Mouse (Mus musculus): ENCODE data around the gene Ttll13.
A peak's percentile ranks its signal among the peaks of the same experiment; 100 is the strongest.

Ttll13 gene

DNA sequence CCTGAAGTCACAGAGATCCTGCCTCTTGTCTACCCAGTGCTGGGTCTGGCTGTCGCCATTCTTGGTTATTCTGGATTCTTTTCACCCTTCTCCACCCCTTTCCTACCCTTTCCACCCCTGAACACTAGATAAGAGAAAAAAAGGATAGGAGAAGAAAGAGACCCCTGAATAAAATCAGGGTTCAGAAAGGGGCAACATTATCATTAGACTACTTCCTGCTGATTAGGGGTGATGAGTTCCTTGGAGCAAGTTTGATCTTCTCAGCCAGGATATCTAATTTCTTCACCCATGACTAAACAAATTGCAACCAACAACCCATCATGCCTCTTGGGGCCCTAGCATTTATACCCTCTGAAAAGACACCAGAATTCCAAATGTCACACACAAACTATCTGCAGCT, 21.6 kb downstream of the Ttll13 start:
- no peak for DNase-seq (ENCODE audit: low read depth, low spot score)

- peak; percentile 98 for DNase-seq (ENCODE audit: low read depth, low spot score)
Observed at GRCm38 (mm10) chr7:80268897-80269750, 22.9 kb downstream of the Ttll13 start, which contains the start of gene Vps33b. Gene Vps33b (plus strand): TSS chr7:80269649.

GRCm38 (mm10) chr7:80269751-80270255, 23.6 kb downstream of the Ttll13 start:
- no peak for DNase-seq (ENCODE audit: low read depth, low spot score)

DNA sequence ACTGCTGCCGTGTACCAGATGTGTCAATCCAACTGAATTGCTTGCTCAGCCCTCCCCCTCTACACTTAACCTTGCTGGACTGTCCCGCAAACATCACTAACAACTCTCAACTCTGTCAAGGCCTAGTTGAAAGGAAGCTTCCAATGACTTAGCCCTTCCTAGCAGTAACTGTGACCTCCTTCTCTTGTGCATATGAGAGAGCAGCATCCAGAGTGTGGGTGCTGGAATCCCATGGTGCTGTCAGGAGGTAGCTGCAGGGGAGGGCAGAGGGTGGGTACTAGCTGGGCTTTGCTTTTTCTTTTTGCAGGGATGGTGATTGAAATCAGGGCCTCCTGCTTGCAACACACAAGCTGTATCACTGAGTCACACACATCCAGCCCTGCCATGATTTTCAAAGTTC, 27.3 kb downstream of the Ttll13 start:
- DNase-seq (ENCODE audit: low read depth, low spot score), result no peak

DNA sequence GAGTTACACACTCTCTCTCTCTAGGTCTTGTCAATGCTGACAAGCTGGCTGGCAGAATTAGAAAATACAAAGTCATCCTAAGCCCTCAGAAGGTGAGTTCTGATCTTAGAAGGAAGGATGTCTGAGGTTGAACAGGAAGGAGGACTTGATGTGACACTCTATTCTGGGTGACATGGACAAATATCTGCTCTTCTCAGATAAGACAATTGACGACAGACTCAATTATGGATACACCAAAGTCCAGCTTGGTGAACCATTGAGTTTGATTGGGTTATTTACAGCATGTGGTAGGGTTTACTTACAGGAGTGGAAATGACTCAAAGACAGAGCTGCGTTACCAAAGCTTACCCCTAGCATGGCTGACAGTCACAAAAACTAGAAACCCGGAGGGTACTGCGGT, 30.2 kb downstream of the Ttll13 start:
- no peak for DNase-seq (ENCODE audit: low read depth, low spot score)

- DNase-seq (ENCODE audit: low read depth, low spot score), result no peak
Observed at GRCm38 (mm10) chr7:80280032-80280431, 33.9 kb downstream of the Ttll13 start.

DNA sequence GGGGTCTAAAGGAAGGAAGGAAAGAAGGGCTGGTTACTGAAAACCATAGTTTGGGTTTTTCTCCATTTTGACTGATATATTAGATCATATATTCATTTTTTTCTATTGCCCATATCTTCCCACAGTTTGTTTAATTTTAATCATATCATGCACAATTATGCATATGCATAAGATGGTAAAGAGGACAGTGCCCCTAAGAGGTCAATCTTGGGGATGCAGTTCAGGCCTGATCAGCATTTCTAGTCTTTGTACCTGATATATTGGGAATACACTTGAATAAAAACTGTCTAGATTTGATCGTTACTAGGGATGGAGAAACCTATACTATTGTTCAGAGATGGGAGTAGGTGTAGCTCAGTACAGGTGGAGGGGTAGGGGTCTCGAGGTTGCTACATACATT, 34.8 kb downstream of the Ttll13 start:
- no peak for DNase-seq (ENCODE audit: low read depth, low spot score)

DNA sequence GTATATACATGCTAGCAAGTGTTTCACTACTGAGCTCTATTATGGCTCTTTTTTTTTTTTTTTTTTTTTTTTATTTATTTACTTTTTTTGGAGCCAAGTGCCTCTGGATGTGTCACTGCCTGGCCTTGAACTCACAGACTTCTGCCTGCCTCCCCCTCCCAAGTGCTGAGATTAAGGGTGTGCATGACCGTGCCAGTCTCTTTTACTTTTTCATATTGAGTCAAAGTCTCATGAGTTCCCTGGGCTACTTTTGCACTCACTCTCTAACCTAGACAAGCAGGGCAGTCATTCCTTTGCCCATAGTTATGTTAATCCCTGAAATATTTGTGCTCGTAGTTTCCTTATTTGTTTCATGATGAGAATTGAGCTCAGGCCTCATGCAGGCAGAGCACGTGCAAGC, 35.5 kb downstream of the Ttll13 start:
- no peak for DNase-seq (ENCODE audit: low read depth, low spot score)

DNA sequence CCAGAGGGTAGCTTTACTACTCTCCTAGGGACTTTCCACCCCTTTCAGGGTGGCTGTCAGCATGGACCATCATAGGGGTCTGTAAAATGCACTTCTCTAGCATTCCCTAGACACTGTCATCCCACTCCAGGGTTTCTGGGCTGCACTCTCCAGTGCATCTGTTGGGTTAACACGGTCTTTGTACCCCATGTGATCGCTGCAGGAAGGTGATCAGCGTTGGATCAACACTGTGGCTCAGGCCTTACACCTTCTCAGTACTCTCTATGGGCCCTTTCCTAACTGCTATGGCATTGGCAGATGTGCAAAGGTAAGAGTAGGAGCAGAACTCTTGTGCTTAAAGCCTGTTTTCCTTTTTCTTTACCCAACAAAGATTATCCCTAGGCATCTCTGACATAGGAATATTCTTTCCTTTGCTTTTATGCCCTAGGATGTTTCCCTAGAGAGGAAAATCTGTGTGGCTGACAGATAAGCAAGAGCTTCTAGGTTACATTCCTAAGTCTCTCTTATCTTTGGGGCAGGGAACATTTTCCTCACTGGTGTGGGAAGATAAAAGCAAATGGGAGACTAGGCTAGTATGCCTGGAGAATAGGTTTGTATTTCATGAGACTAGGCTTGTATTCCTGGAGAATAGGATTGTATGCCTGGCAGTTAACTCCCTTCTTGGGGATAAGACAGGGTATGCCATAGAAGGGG, 37.2 kb downstream of the Ttll13 start:
- no peak for DNase-seq (ENCODE audit: low read depth, low spot score)

GRCm38 (mm10) chr7:80284391-80284790, 38.2 kb downstream of the Ttll13 start:
- DNase-seq (ENCODE audit: low read depth, low spot score), result no peak

DNA sequence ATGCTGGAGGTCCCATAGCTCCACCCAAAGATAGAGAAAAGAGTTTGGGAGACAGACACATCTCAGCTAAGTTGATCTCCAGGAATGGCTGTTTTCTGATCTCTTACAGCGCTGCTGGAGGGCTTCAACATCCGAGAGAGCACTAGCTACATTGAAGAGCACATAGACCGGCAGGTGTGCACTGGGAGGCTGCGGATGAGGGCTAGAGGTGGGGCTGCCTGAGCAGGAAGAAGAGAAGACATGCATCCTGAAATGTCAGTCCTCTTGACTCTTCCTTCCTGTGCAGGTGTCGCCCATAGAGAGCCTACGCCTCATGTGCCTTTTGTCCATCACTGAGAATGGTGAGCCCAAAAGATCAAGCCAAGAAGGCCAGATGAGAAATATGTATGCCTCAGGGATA, 39.5 kb downstream of the Ttll13 start:
- DNase-seq (ENCODE audit: low read depth, low spot score), result no peak

- no peak for DNase-seq (ENCODE audit: low read depth, low spot score)
Observed at GRCm38 (mm10) chr7:80287736-80288135, 41.6 kb downstream of the Ttll13 start.

DNA sequence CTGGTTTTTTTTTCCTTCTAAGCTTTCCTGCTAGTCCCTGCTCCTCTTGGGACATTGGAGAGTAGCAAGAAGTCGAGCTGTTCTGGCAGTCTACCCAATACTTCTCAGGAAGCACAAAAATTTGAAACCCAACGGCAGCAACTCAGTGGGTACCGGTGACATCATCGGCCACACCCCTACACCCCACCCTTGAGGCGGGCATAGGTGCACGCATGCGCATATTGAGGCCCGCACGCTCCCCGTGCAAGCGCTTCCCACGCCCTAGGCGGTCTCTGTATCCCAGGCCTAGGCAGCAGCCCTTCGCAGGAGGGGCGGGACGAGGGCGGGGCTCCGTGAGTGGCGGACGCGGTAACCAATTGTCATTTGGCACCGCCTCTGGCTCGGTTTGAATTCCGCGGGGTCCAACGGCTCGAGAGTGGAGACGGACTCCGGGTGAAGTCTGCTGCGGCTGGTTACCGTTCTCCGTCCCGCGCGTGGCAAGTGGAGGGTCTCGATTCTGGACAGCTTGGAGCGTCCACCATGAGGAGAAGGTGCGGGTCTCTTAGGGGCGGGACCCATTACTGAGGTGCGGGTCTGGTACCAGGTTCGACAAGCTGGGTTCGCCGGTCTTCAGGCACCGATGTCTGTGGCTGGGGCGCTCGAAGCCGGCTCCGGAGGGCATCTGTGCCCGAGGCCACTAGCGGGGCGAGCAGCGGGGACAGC, 48.0 kb downstream of the Ttll13 start, which contains the start of gene Prc1:
Prc1 (plus strand) TSS at position 389 of the 702 bp plus-strand sequence.
- DNase-seq (ENCODE audit: low read depth, low spot score), result peak; percentile 97

DNA sequence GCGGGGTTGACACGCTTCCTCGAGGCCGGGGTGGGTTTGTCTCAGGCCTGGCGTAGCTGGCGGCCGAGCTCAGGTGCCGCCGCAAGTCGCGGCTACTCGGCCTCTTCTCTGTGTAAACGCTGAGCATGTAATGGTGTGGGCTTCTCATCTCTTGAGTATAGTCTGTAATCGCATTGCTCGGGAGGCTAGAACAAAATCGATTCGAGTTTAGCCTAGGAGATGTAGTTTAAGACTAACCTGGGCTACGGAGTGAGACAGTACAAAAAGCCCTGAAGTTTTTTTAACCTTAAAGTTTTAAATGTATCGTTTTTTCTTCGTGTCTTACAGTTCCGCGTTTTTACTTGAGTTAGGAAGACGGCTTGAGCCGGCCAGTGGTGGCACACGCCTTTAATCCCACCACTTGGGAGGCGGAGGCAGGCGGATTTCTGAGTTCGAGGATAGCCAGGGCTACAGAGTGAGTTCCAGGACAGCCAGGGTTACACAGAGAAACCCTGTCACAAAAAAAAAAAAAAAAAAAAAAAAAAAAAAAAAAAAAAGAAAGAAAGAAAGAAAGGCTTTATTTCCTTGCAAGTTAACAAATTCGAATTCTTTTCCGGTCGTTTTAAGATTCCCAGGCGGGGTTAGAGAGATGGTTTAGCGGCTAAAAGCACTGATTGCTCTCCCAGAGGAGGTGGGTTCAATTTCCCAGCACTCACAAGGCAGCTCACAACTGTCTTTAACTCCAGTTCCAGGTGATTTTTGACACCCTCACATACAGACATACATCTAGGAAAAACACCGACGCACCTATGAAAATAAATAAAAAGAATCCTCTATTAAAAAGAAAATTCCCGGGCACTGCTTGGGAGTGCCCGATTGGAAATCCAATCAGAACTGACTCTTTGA, 48.8 kb downstream of the Ttll13 start:
- DNase-seq (ENCODE audit: low read depth, low spot score), result peak; percentile 64

GRCm38 (mm10) chr7:80296462-80296861, 50.3 kb downstream of the Ttll13 start:
- no peak for DNase-seq (ENCODE audit: low read depth, low spot score)

GRCm38 (mm10) chr7:80297041-80297440, 50.9 kb downstream of the Ttll13 start:
- no peak for DNase-seq (ENCODE audit: low read depth, low spot score)

DNA sequence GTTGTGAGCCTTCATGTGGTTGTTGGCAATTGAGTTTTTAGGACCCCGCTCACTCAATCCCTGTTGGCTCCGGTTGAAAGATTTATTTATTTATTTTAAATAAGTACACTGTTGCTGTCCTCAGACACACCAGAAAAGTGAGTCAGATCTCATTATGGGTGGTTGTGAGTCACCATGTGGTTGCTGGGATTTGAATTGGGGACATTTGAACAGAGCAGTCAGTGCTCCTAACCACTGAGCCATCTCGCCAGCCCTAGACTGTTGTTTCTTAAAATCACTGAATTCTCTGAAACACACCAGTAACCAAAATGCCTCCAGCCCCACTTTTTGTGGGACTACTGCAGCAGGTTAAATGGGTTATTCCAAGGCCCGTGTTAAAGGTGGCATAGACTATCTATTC, 52.6 kb downstream of the Ttll13 start:
- no peak for DNase-seq (ENCODE audit: low read depth, low spot score)

GRCm38 (mm10) chr7:80299568-80299967, 53.4 kb downstream of the Ttll13 start:
- no peak for DNase-seq (ENCODE audit: low read depth, low spot score)

DNA sequence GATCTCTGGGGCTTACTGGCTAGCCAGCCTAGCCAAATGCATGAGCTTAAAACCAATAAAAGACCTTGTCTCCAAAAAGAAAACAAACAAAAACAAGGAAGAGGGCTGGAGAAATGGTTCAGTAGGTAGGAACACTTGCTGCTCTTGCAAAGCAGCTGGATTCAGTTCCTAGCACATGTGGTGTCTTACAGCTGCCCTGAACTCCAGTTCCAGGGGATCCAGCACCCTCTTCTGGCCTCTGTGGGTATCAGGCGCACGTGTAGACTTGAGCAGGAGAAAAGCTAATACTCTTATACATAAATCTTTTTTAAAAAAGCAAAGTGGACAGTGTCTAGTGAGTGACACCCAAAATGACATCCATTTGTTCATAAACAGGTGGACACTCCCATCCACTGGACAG, 55.3 kb downstream of the Ttll13 start:
- peak; percentile 55 for DNase-seq (ENCODE audit: low read depth, low spot score)

- peak; percentile 53 for DNase-seq (ENCODE audit: low read depth, low spot score)
Observed at GRCm38 (mm10) chr7:80307766-80308165, 61.6 kb downstream of the Ttll13 start.

Measured in R1 (cell line).